Mouse (Mus musculus): ENCODE results near the gene Gm4064.
"Not testable (repeated sequence)": the region's sequence is repeated elsewhere in the genome, so short reads cannot be mapped to it uniquely, and the experiment has no call there.

The Gm4064 gene

GRCm38 (mm10) chrY:2796105-2796504, at the start of gene Gm4064:
Gene Gm4064 (minus strand): TSS chrY:2796205.
- DNase-seq (ENCODE audit: low spot score in 2 of 2) = not testable (repeated sequence)

GRCm38 (mm10) chrY:2830380-2830779, 34.4 kb upstream of the Gm4064 start, which contains the start of the genes Rbmy and Gm10256:
Gene Rbmy (plus strand): TSS chrY:2830680.
Gene Gm10256 (plus strand): TSS chrY:2830699.
- not testable (repeated sequence) for DNase-seq (ENCODE audit: low spot score in 2 of 2)
